15 mouse cellular contexts compared by ENCODE assay signal in genomic region chr5:139809397-139809796, GRCm38 (mm10). TPM values are rescaled to one million over a fixed set of nuclear protein-coding genes. Genes with fewer than 3 reads are reported as not detected.
DNase-seq lines count a peak whose midpoint lies in the region; ATAC-seq and TF ChIP-seq lines count a peak whose summit lies in the region.
"Had no signal": no experiment of that assay in that cellular context is flagged by ENCODE, and none has a peak within 500 bp of the region (broad histone marks: within the 10 kb centered on the region; RNA-seq: fewer than 3 reads in every experiment).

No protein-coding gene starts in this region.

- H3K9ac ChIP-seq in hindbrain, postnatal 0 days (replicated peaks; ENCODE audit: low read length) = no peak overlapping the region
- H3K9ac ChIP-seq in hindbrain, embryonic 14.5 days = no peak overlapping the region
- no peak overlapping the region for H3K9ac ChIP-seq in midbrain, embryonic 16.5 days (ENCODE audit: low read depth, low read length)
- H3K9ac ChIP-seq: heart, embryonic 15.5 days had no signal

- 69% methylated on average over 4 of the region's 4 CpGs for WGBS in hindbrain, postnatal 0 days
- WGBS in hindbrain, embryonic 14.5 days = 58% methylated on average over 4 of the region's 4 CpGs
- WGBS in midbrain, embryonic 16.5 days = 56% methylated on average over 4 of the region's 4 CpGs

- H3K36me3 ChIP-seq in hindbrain, postnatal 0 days (ENCODE audit: insufficient read depth, low read length) = no peaks in the 10 kb centered on the region
- no peaks in the 10 kb centered on the region for H3K36me3 ChIP-seq in hindbrain, embryonic 14.5 days (replicated peaks; ENCODE audit: control insufficient read depth, insufficient read depth)
- no peaks in the 10 kb centered on the region for H3K36me3 ChIP-seq in midbrain, embryonic 16.5 days (ENCODE audit: control insufficient read depth, insufficient read depth, low read length)
- H3K36me3 ChIP-seq: embryonic facial prominence, embryonic 10.5 days; heart, embryonic 15.5 days had no signal

- no peak for DNase-seq in hindbrain, postnatal 0 days (ENCODE audit: low spot score)
- no peak for DNase-seq in hindbrain, embryonic 14.5 days (ENCODE audit: low spot score)
- peak; percentile 54 for DNase-seq in thymus, postnatal 4 days
- no peak for DNase-seq in thymus, postnatal 25 days
- DNase-seq in induced T-regulatory cell, adult 2 months (ENCODE audit: low read depth) = peak; percentile 42
- peak; percentile 68 for DNase-seq in testis, postnatal 14 days (ENCODE audit: low spot score)
- no peak for DNase-seq in adrenal gland, adult 8-10 months
- DNase-seq: adrenal gland, adult 2 months; cerebellum, adult 2 months; kidney, adult 18-20 months; lung, postnatal 14 days had no signal

- no peaks in the 10 kb centered on the region for H3K9me3 ChIP-seq in hindbrain, postnatal 0 days (ENCODE audit: low read length)
- H3K9me3 ChIP-seq in hindbrain, embryonic 14.5 days (ENCODE audit: control insufficient read depth, low read length) = no peaks in the 10 kb centered on the region
- no peaks in the 10 kb centered on the region for H3K9me3 ChIP-seq in midbrain, embryonic 16.5 days (replicated peaks; ENCODE audit: control insufficient read depth, low read length, poor library complexity, severe bottlenecking)
- H3K9me3 ChIP-seq: embryonic facial prominence, embryonic 10.5 days; heart, embryonic 15.5 days had no signal

- peak; percentile 34; the same call in 1 of the 2 replicates for TF ChIP-seq CTCF in hindbrain, postnatal 0 days (IDR thresholded peaks at IDR 0.05; ENCODE audit: low read depth)

- no peak overlapping the region for H3K27ac ChIP-seq in hindbrain, postnatal 0 days
- H3K27ac ChIP-seq in hindbrain, embryonic 14.5 days = no peak overlapping the region
- no peak overlapping the region for H3K27ac ChIP-seq in midbrain, embryonic 16.5 days (ENCODE audit: low read length)
- H3K27ac ChIP-seq: embryonic facial prominence, embryonic 10.5 days; heart, embryonic 15.5 days had no signal

- H3K4me1 ChIP-seq in hindbrain, postnatal 0 days (ENCODE audit: insufficient read depth, low read length) = no peaks in the 10 kb centered on the region
- no peaks in the 10 kb centered on the region for H3K4me1 ChIP-seq in hindbrain, embryonic 14.5 days (replicated peaks; ENCODE audit: control insufficient read depth, insufficient read depth, low read length)
- H3K4me1 ChIP-seq in midbrain, embryonic 16.5 days (ENCODE audit: control insufficient read depth, insufficient read depth, low read length) = no peaks in the 10 kb centered on the region

- H3K4me2 ChIP-seq in hindbrain, postnatal 0 days (ENCODE audit: low read depth, low read length) = no peak overlapping the region
- H3K4me2 ChIP-seq in hindbrain, embryonic 14.5 days (replicated peaks) = no peak overlapping the region
- no peak overlapping the region for H3K4me2 ChIP-seq in midbrain, embryonic 16.5 days (ENCODE audit: low read length)
- H3K4me2 ChIP-seq: heart, embryonic 15.5 days had no signal

- H3K27me3 ChIP-seq in hindbrain, postnatal 0 days (ENCODE audit: insufficient read depth, low read length) = no peaks in the 10 kb centered on the region; the same call in 1 of the 2 replicates
- H3K27me3 ChIP-seq in hindbrain, embryonic 14.5 days (ENCODE audit: control insufficient read depth, insufficient read depth, low read length) = peaks cover 8% of the 10 kb centered on the region; the same call in 1 of the 2 replicates
- H3K27me3 ChIP-seq in midbrain, embryonic 16.5 days (ENCODE audit: control insufficient read depth, insufficient read depth, low read depth, low read length) = peaks cover 14% of the 10 kb centered on the region

- H3K4me3 ChIP-seq in hindbrain, postnatal 0 days (ENCODE audit: low read length) = no peak overlapping the region
- no peak overlapping the region for H3K4me3 ChIP-seq in hindbrain, embryonic 14.5 days (replicated peaks; ENCODE audit: low read length)
- H3K4me3 ChIP-seq in midbrain, embryonic 16.5 days (ENCODE audit: low read depth, low read length) = no peak overlapping the region
- H3K4me3 ChIP-seq: embryonic facial prominence, embryonic 10.5 days; heart, embryonic 15.5 days had no signal

- no peak for ATAC-seq in hindbrain, postnatal 0 days
- no peak for ATAC-seq in hindbrain, embryonic 14.5 days (ENCODE audit: low FRiP score)
- no peak for ATAC-seq in midbrain, embryonic 16.5 days

RNA-seq across cellular contexts. Expression of gene Tmem184a, which starts 10.3 kb away (rescaled TPM):
- 0.04 and 0.31 TPM in 2 replicates for total RNA-seq in hindbrain, postnatal 0 days (2014; rRNA removed)
- 0.06 and 0.08 TPM in 2 replicates for polyA plus RNA-seq in hindbrain, postnatal 0 days (2015; fragmentation: Nextera tagmentation; extraction: Ambion mirVana)
- 0.08 TPM in 1 of 2 replicates, not detected in the other for polyA plus RNA-seq in hindbrain, embryonic 14.5 days (2014; fragmentation: Nextera tagmentation; extraction: Ambion mirVana)
- polyA plus RNA-seq in midbrain, embryonic 16.5 days (2015; fragmentation: Nextera tagmentation; extraction: Ambion mirVana) = 0.09 and 0.26 TPM in 2 replicates
- total RNA-seq in adrenal gland, adult 8-10 months (2022) = under 1 TPM; 0.07 to 0.67 (median 0.21) TPM

RNA-seq across cellular contexts. Expression of gene Gm26938, which starts 16.8 kb away (rescaled TPM):
- total RNA-seq in hindbrain, postnatal 0 days (2014; rRNA removed) = not detected in 2 replicates
- polyA plus RNA-seq in hindbrain, postnatal 0 days (2015; fragmentation: Nextera tagmentation; extraction: Ambion mirVana) = not detected in 2 replicates
- 0.29 and 0.31 TPM in 2 replicates for polyA plus RNA-seq in hindbrain, embryonic 14.5 days (2014; fragmentation: Nextera tagmentation; extraction: Ambion mirVana)
- polyA plus RNA-seq in midbrain, embryonic 16.5 days (2015; fragmentation: Nextera tagmentation; extraction: Ambion mirVana) = not detected in 2 replicates
- not detected for total RNA-seq in adrenal gland, adult 8-10 months (2022)
- total RNA-seq: adrenal gland, adult 2 months; left cerebral cortex, adult 8-10 months had no signal
- polyA plus RNA-seq: adrenal gland, adult 2 months; cerebellum, adult 2 months; embryonic facial prominence, embryonic 10.5 days; heart, embryonic 15.5 days had no signal

RNA-seq across cellular contexts. Expression of gene Psmg3, which starts 17.3 kb away (rescaled TPM):
- 23.6 and 26.1 TPM in 2 replicates for total RNA-seq in hindbrain, postnatal 0 days (2014; rRNA removed)
- polyA plus RNA-seq in hindbrain, postnatal 0 days (2015; fragmentation: Nextera tagmentation; extraction: Ambion mirVana) = 59.0 and 60.6 TPM in 2 replicates
- 63.6 and 67.5 TPM in 2 replicates for polyA plus RNA-seq in hindbrain, embryonic 14.5 days (2014; fragmentation: Nextera tagmentation; extraction: Ambion mirVana)
- polyA plus RNA-seq in midbrain, embryonic 16.5 days (2015; fragmentation: Nextera tagmentation; extraction: Ambion mirVana) = 71.8 and 72.5 TPM in 2 replicates
- 10 to 100 TPM; 21.2 to 26.6 (median 23.3) TPM for total RNA-seq in adrenal gland, adult 8-10 months (2022)

RNA-seq across cellular contexts. Expression of gene Mafk, which starts 18.1 kb away (rescaled TPM):
- 12.9 and 13.1 TPM in 2 replicates for total RNA-seq in hindbrain, postnatal 0 days (2014; rRNA removed)
- polyA plus RNA-seq in hindbrain, postnatal 0 days (2015; fragmentation: Nextera tagmentation; extraction: Ambion mirVana) = 6.5 and 7.0 TPM in 2 replicates
- 7.1 and 7.8 TPM in 2 replicates for polyA plus RNA-seq in hindbrain, embryonic 14.5 days (2014; fragmentation: Nextera tagmentation; extraction: Ambion mirVana)
- polyA plus RNA-seq in midbrain, embryonic 16.5 days (2015; fragmentation: Nextera tagmentation; extraction: Ambion mirVana) = 17.6 and 18.8 TPM in 2 replicates
- total RNA-seq in adrenal gland, adult 8-10 months (2022) = 10 to 100 TPM; 28.7 to 45.0 (median 30.4) TPM

RNA-seq across cellular contexts. Expression of gene Ints1, which starts 33.9 kb away (rescaled TPM):
- total RNA-seq in hindbrain, postnatal 0 days (2014; rRNA removed) = 126 and 158 TPM in 2 replicates
- 23.2 and 24.3 TPM in 2 replicates for polyA plus RNA-seq in hindbrain, postnatal 0 days (2015; fragmentation: Nextera tagmentation; extraction: Ambion mirVana)
- 37.2 and 37.6 TPM in 2 replicates for polyA plus RNA-seq in hindbrain, embryonic 14.5 days (2014; fragmentation: Nextera tagmentation; extraction: Ambion mirVana)
- polyA plus RNA-seq in midbrain, embryonic 16.5 days (2015; fragmentation: Nextera tagmentation; extraction: Ambion mirVana) = 33.2 TPM in 2 replicates
- 10 to 100 TPM; 59.3 to 74.4 (median 65.0) TPM for total RNA-seq in adrenal gland, adult 8-10 months (2022)

Comparison
In these comparisons a context has a peak if more than half of its experiments do, and no peak if none do; other contexts are left out.
1. DNase-seq: peak in thymus, postnatal 4 days (single experiment), induced T-regulatory cell, adult 2 months (single experiment) and testis, postnatal 14 days (single experiment); none in hindbrain, postnatal 0 days (single experiment), hindbrain, embryonic 14.5 days (single experiment), thymus, postnatal 25 days (single experiment) and adrenal gland, adult 8-10 months (single experiment).